Mouse (Mus musculus): ENCODE data around the gene Gtsf1. TPM values are rescaled to one million over a fixed set of nuclear protein-coding genes. Genes with fewer than 3 reads are reported as not detected.

Gene Gtsf1
- polyA plus RNA-seq, 1 experiment from 2014 or later, result not detected

GRCm38 (mm10) chr15:103357817-103358216 lies 72.5 kb downstream of the Gtsf1 start:
- H3K4me1 ChIP-seq (replicated peaks; ENCODE audit: control insufficient read depth, insufficient read depth), result 0 out of 2 replicates have a peak, but pooled peaks cover 2% of the 10 kb centered on the region
- no peak for TF ChIP-seq CTCF (IDR thresholded peaks at IDR 0.05; ENCODE audit: low read depth)
- no peak for TF ChIP-seq EP300 (optimal IDR thresholded peaks at IDR 0.05)
- H3K27ac ChIP-seq (replicated peaks), result no peak overlapping the region
- WGBS, result 76% methylated on average over 4 of the region's 4 CpGs
- peaks cover 10% of the 10 kb centered on the region; the same call in 1 of the 2 replicates for H3K36me3 ChIP-seq (ENCODE audit: control insufficient read depth, insufficient read depth, low read length)
- H3K4me3 ChIP-seq (ENCODE audit: low read depth, low read length), result no peak overlapping the region
- H3K4me2 ChIP-seq (replicated peaks; ENCODE audit: low read depth), result no peak overlapping the region; the same call in 1 of the 2 replicates
- no peaks in the 10 kb centered on the region for H3K9me3 ChIP-seq (ENCODE audit: control insufficient read depth, low read length)
- no peak for ATAC-seq (ENCODE audit: low FRiP score, low TSS enrichment)
- no peak for DNase-seq (ENCODE audit: low spot score)
- no peaks in the 10 kb centered on the region for H3K27me3 ChIP-seq (ENCODE audit: control insufficient read depth, insufficient read depth, low read length)
- no peak overlapping the region for H3K9ac ChIP-seq (ENCODE audit: low read length)

- WGBS, result 70% methylated on average over 4 of the region's 4 CpGs
Measured at GRCm38 (mm10) chr15:103356130-103356529, 74.1 kb downstream of the Gtsf1 start.

GRCm38 (mm10) chr15:103355420-103355819 lies 74.8 kb downstream of the Gtsf1 start:
- H3K36me3 ChIP-seq (ENCODE audit: control insufficient read depth, insufficient read depth, low read length), result peaks cover 24% of the 10 kb centered on the region

More at GRCm38 (mm10) chr15:103356130-103356529, 74.1 kb downstream of the Gtsf1 start:
- no peak for ATAC-seq (ENCODE audit: low FRiP score, low TSS enrichment)
- Histone ChIP-seq H3K9me3 (ENCODE audit: control insufficient read depth, low read length) (no peaks in the 10 kb centered on the region), H3K4me1 (replicated peaks; ENCODE audit: control insufficient read depth, insufficient read depth) (0 out of 2 replicates have a peak, but pooled peaks cover 2% of the 10 kb centered on the region), H3K4me3 (ENCODE audit: low read depth, low read length) (no peak overlapping the region), H3K36me3 (ENCODE audit: control insufficient read depth, insufficient read depth, low read length) (peaks cover 17% of the 10 kb centered on the region), H3K27me3 (ENCODE audit: control insufficient read depth, insufficient read depth, low read length) (no peaks in the 10 kb centered on the region), H3K9ac (ENCODE audit: low read length) (no peak overlapping the region), H3K27ac (replicated peaks) (no peak overlapping the region), H3K4me2 (replicated peaks; ENCODE audit: low read depth) (no peak overlapping the region)
- DNase-seq (ENCODE audit: low spot score), result no peak
- no peak for TF ChIP-seq CTCF (IDR thresholded peaks at IDR 0.05; ENCODE audit: low read depth)
- no peak for TF ChIP-seq EP300 (optimal IDR thresholded peaks at IDR 0.05)

DNA sequence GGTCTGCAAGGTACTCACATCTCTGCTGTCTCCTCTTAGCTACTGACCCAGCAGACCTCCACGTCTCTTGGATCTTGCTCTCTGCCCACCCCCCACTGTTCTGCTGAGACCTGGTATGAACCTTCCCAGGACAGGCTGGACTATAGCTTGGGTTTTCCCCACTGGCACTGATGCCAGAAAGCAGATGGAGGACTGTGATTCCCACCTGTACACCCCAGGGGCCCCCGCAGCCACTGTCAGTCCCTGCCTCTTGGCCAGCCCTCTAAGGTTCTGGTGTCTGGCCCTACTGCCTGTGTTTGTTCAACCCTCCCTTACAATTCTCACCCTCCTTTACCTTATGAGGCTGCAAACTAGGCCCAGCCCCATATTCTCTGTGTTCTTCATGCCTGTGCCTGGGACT lies 75.6 kb downstream of the Gtsf1 start:
- ATAC-seq (ENCODE audit: low FRiP score, low TSS enrichment) (no peak), DNase-seq (ENCODE audit: low spot score) (no peak)
- H3K4me1 ChIP-seq (replicated peaks; ENCODE audit: control insufficient read depth, insufficient read depth), result 0 out of 2 replicates have a peak, but pooled peaks cover 2% of the 10 kb centered on the region
- H3K4me3 ChIP-seq (ENCODE audit: low read depth, low read length), result no peak overlapping the region
- no peak overlapping the region for H3K9ac ChIP-seq (ENCODE audit: low read length)
- no peaks in the 10 kb centered on the region for H3K9me3 ChIP-seq (ENCODE audit: control insufficient read depth, low read length)
- no peaks in the 10 kb centered on the region for H3K27me3 ChIP-seq (ENCODE audit: control insufficient read depth, insufficient read depth, low read length)
- WGBS, result 93% methylated on average over 2 of the region's 2 CpGs
- TF ChIP-seq EP300 (optimal IDR thresholded peaks at IDR 0.05), result no peak
- no peak for TF ChIP-seq CTCF (IDR thresholded peaks at IDR 0.05; ENCODE audit: low read depth)
- H3K27ac ChIP-seq (replicated peaks), result no peak overlapping the region
- H3K36me3 ChIP-seq (ENCODE audit: control insufficient read depth, insufficient read depth, low read length), result peaks cover 29% of the 10 kb centered on the region
- no peak overlapping the region for H3K4me2 ChIP-seq (replicated peaks; ENCODE audit: low read depth)

More at GRCm38 (mm10) chr15:103355420-103355819, 74.8 kb downstream of the Gtsf1 start:
- Histone ChIP-seq H3K4me2 (replicated peaks; ENCODE audit: low read depth) (no peak overlapping the region), H3K27ac (replicated peaks) (no peak overlapping the region), H3K27me3 (ENCODE audit: control insufficient read depth, insufficient read depth, low read length) (no peaks in the 10 kb centered on the region), H3K4me3 (ENCODE audit: low read depth, low read length) (no peak overlapping the region), H3K9ac (ENCODE audit: low read length) (no peak overlapping the region), H3K4me1 (replicated peaks; ENCODE audit: control insufficient read depth, insufficient read depth) (0 out of 2 replicates have a peak, but pooled peaks cover 2% of the 10 kb centered on the region), H3K9me3 (ENCODE audit: control insufficient read depth, low read length) (no peaks in the 10 kb centered on the region)
- no peak for TF ChIP-seq CTCF (IDR thresholded peaks at IDR 0.05; ENCODE audit: low read depth)
- TF ChIP-seq EP300 (optimal IDR thresholded peaks at IDR 0.05), result no peak
- no peak for ATAC-seq (ENCODE audit: low FRiP score, low TSS enrichment)
- DNase-seq (ENCODE audit: low spot score), result no peak
- 81% methylated on average over 4 of the region's 4 CpGs for WGBS

DNA sequence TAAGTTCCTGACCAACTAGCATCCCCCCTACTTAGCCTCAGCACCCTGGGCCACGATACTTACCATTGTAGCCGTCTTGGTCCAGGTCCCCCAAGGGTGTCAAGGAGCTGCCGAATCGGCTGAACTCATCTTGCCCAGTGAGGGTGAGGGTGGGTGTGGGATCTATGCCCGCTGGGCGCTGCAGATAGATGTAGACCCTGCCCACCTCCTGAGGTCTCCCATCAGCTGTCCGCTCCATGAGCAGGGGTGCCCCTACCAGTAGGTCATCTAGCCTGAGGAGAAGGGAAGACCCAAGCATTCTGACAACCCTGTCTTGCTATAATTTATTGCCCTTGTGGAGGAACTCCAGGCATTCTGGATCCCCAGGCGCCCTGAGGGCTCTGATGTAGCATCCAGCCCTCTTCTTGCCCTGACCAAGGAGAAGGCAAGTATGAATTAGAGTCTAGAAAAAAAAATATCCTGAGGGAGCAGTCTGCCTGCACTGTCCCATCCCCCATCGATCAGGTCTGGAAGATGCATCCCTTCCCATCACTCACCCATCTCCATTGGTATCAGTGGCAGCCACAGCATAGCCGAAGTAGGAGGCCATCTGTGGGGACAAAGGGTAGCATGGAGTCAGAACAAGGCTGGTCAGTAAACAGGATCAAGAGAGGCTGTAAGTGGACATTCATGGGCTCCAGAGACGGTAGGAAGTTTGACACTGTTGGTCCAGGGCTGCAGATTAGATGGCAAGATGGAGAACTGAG lies 76.6 kb downstream of the Gtsf1 start:
- no peak overlapping the region for H3K27ac ChIP-seq (replicated peaks)
- TF ChIP-seq EP300 (optimal IDR thresholded peaks at IDR 0.05) (no peak), CTCF (IDR thresholded peaks at IDR 0.05; ENCODE audit: low read depth) (no peak)
- no peak overlapping the region for H3K4me3 ChIP-seq (ENCODE audit: low read depth, low read length)
- ATAC-seq (ENCODE audit: low FRiP score, low TSS enrichment), result no peak
- no peak overlapping the region for H3K9ac ChIP-seq (ENCODE audit: low read length)
- no peaks in the 10 kb centered on the region for H3K4me1 ChIP-seq (replicated peaks; ENCODE audit: control insufficient read depth, insufficient read depth)
- no peaks in the 10 kb centered on the region for H3K27me3 ChIP-seq (ENCODE audit: control insufficient read depth, insufficient read depth, low read length)
- H3K4me2 ChIP-seq (replicated peaks; ENCODE audit: low read depth), result no peak overlapping the region
- peaks cover 36% of the 10 kb centered on the region for H3K36me3 ChIP-seq (ENCODE audit: control insufficient read depth, insufficient read depth, low read length)
- no peak for DNase-seq (ENCODE audit: low spot score)
- 88% methylated on average over 11 of the region's 11 CpGs for WGBS
- no peaks in the 10 kb centered on the region for H3K9me3 ChIP-seq (ENCODE audit: control insufficient read depth, low read length)

- H3K36me3 ChIP-seq (ENCODE audit: control insufficient read depth, insufficient read depth, low read length), result peaks cover 36% of the 10 kb centered on the region
- DNase-seq (ENCODE audit: low spot score) (peak; percentile 63), ATAC-seq (ENCODE audit: low FRiP score, low TSS enrichment) (peak; percentile 25)
- H3K4me3 ChIP-seq (ENCODE audit: low read depth, low read length), result no peak overlapping the region
- H3K4me2 ChIP-seq (replicated peaks; ENCODE audit: low read depth), result no peak overlapping the region
- no peaks in the 10 kb centered on the region for H3K27me3 ChIP-seq (ENCODE audit: control insufficient read depth, insufficient read depth, low read length)
- no peak overlapping the region for H3K9ac ChIP-seq (ENCODE audit: low read length)
- WGBS, result 35% methylated on average over 4 of the region's 4 CpGs
- H3K4me1 ChIP-seq (replicated peaks; ENCODE audit: control insufficient read depth, insufficient read depth), result no peaks in the 10 kb centered on the region
- TF ChIP-seq CTCF (IDR thresholded peaks at IDR 0.05; ENCODE audit: low read depth) (peak; percentile 91), EP300 (optimal IDR thresholded peaks at IDR 0.05) (no peak)
- no peak overlapping the region for H3K27ac ChIP-seq (replicated peaks)
- no peaks in the 10 kb centered on the region for H3K9me3 ChIP-seq (ENCODE audit: control insufficient read depth, low read length)
Measured at GRCm38 (mm10) chr15:103352856-103353255, 77.4 kb downstream of the Gtsf1 start.

Other genes with a start within 250 kb of the Gtsf1 start
- 23.0 and 26.8 TPM in 2 replicates for gene Cbx5, start 190.7 kb downstream of the Gtsf1 start, polyA plus RNA-seq (2015; fragmentation: Nextera tagmentation; extraction: Ambion mirVana)
- 236 and 251 TPM in 2 replicates for gene Hnrnpa1, start 190.0 kb downstream of the Gtsf1 start, polyA plus RNA-seq (2015; fragmentation: Nextera tagmentation; extraction: Ambion mirVana)
- gene Nfe2, start 172.1 kb downstream of the Gtsf1 start, polyA plus RNA-seq (2015; fragmentation: Nextera tagmentation; extraction: Ambion mirVana), result 0.50 and 0.70 TPM in 2 replicates
- 159 and 168 TPM in 2 replicates for gene Copz1, start 157.8 kb downstream of the Gtsf1 start, polyA plus RNA-seq (2015; fragmentation: Nextera tagmentation; extraction: Ambion mirVana)
- 0.30 and 0.46 TPM in 2 replicates for gene Gpr84, start 119.9 kb downstream of the Gtsf1 start, polyA plus RNA-seq (2015; fragmentation: Nextera tagmentation; extraction: Ambion mirVana)
- gene Zfp385a, start 90.4 kb downstream of the Gtsf1 start, polyA plus RNA-seq (2015; fragmentation: Nextera tagmentation; extraction: Ambion mirVana), result 6.0 and 7.4 TPM in 2 replicates
- gene Itga5, start 63.7 kb downstream of the Gtsf1 start, polyA plus RNA-seq (2015; fragmentation: Nextera tagmentation; extraction: Ambion mirVana), result 28.7 and 36.2 TPM in 2 replicates
- not detected in 2 replicates for gene Gtsf2, start 18.0 kb upstream of the Gtsf1 start, polyA plus RNA-seq (2015; fragmentation: Nextera tagmentation; extraction: Ambion mirVana)
- gene Nckap1l, start 23.3 kb upstream of the Gtsf1 start, polyA plus RNA-seq (2015; fragmentation: Nextera tagmentation; extraction: Ambion mirVana), result 1.5 and 1.6 TPM in 2 replicates
- gene Pde1b, start 72.6 kb upstream of the Gtsf1 start, polyA plus RNA-seq (2015; fragmentation: Nextera tagmentation; extraction: Ambion mirVana), result 5.0 and 5.8 TPM in 2 replicates
- 7.1 and 7.7 TPM in 2 replicates for gene Ppp1r1a, start 107.5 kb upstream of the Gtsf1 start, polyA plus RNA-seq (2015; fragmentation: Nextera tagmentation; extraction: Ambion mirVana)
- gene Glycam1, start 134.6 kb upstream of the Gtsf1 start, polyA plus RNA-seq (2015; fragmentation: Nextera tagmentation; extraction: Ambion mirVana), result 1.7 and 3.4 TPM in 2 replicates